8 mouse cellular contexts compared by ENCODE assay signal in the genomic region with DNA sequence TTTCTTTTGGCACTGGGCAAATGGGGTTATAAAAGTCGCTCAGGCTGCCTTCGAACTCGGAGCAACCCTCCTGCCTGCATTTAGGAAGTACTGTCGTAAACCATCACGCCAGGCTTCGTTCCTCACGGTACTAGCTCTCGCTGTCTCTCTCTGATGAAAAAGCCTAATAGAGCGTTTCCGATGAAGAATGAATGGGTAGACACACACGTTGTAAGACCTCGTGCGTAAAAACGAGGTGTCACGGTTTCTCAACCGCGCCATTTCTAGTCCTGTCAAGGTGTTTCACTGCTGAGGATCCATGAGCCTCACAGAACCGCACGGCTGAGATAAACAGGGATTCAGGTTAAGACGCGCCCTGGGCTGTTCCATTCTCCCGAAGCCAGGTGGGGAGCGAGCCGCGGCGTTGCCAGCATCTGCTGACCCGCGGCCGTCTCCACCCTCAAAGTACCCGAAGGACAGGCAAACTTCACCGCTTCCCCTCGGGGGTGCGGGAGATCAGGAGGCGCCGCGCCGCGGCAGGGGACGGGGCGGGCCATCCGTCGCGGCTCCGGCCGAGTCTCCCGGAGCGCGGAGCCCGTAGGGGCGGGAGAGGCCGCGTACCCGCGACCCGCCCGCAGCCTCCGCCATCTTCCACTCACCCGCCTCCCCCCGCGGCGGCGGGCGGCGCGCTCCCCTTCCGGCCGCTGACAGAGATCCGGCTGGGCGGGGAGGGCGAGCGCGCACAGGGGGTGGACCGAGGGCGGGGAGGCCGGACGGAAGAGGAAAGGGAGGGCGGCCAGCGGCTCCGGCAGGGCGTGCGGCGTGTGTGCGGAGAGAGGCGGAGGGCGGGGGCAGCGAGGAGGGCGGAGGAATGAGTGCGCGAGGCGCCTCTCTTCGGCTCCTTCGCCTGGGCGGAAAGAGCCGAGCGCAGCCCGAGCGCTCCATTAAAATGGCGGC. TPM values are rescaled to one million over a fixed set of nuclear protein-coding genes. Genes with fewer than 3 reads are reported as not detected.
DNase-seq lines count a peak whose midpoint lies in the region; ATAC-seq and TF ChIP-seq lines count a peak whose summit lies in the region.

No protein-coding gene starts in this region.

- H3K9ac ChIP-seq in embryonic facial prominence, embryonic 13.5 days = peak overlapping the region; percentile 95
- H3K9ac ChIP-seq in limb, embryonic 14.5 days (ENCODE audit: low read depth, low read length, severe bottlenecking) = peak overlapping the region; percentile 93
- peak overlapping the region; percentile 98 for H3K9ac ChIP-seq in midbrain, postnatal 0 days (replicated peaks; ENCODE audit: low read length, poor library complexity, severe bottlenecking)

- peak overlapping the region; percentile 65 for H3K4me2 ChIP-seq in embryonic facial prominence, embryonic 13.5 days
- peak overlapping the region; percentile 65 for H3K4me2 ChIP-seq in limb, embryonic 14.5 days (replicated peaks; ENCODE audit: low read depth, low read length, severe bottlenecking)
- peak overlapping the region; percentile 46 for H3K4me2 ChIP-seq in midbrain, postnatal 0 days (ENCODE audit: low read depth, low read length, poor library complexity, severe bottlenecking)

- no peaks in the 10 kb centered on the region for H3K36me3 ChIP-seq in embryonic facial prominence, embryonic 13.5 days
- no peaks in the 10 kb centered on the region for H3K36me3 ChIP-seq in limb, embryonic 14.5 days (ENCODE audit: control insufficient read depth, insufficient read depth, low read length)
- no peaks in the 10 kb centered on the region for H3K36me3 ChIP-seq in midbrain, postnatal 0 days (ENCODE audit: insufficient read depth, low read length)

- peak; percentile 97 for ATAC-seq in embryonic facial prominence, embryonic 13.5 days (ENCODE audit: insufficient number of reproducible peaks, insufficient read depth, low FRiP score, low TSS enrichment, low read depth)
- ATAC-seq in limb, embryonic 14.5 days (ENCODE audit: low FRiP score, low read depth) = peak; percentile 95
- peak; percentile 97 for ATAC-seq in midbrain, postnatal 0 days (ENCODE audit: low FRiP score)

- TF ChIP-seq POLR2A in limb, embryonic 14.5 days (IDR thresholded peaks at IDR 0.05; ENCODE audit: borderline replicate concordance, extremely low read depth, insufficient read depth, insufficient read length) = peak; percentile 91

- H3K9me3 ChIP-seq in embryonic facial prominence, embryonic 13.5 days = no peaks in the 10 kb centered on the region
- H3K9me3 ChIP-seq in limb, embryonic 14.5 days (ENCODE audit: control insufficient read depth, low read length) = no peaks in the 10 kb centered on the region
- H3K9me3 ChIP-seq in midbrain, postnatal 0 days (ENCODE audit: low read length) = no peaks in the 10 kb centered on the region

- no peak; the same call in none of the 2 replicates for TF ChIP-seq CTCF in midbrain, postnatal 0 days (IDR thresholded peaks at IDR 0.05)

- no peaks in the 10 kb centered on the region for H3K27me3 ChIP-seq in embryonic facial prominence, embryonic 13.5 days
- no peaks in the 10 kb centered on the region for H3K27me3 ChIP-seq in limb, embryonic 14.5 days (ENCODE audit: control insufficient read depth, insufficient read depth, low read length)
- H3K27me3 ChIP-seq in midbrain, postnatal 0 days (ENCODE audit: insufficient read depth, low read length) = no peaks in the 10 kb centered on the region

- H3K27ac ChIP-seq in embryonic facial prominence, embryonic 13.5 days = peak overlapping the region; percentile 99
- H3K27ac ChIP-seq in limb, embryonic 14.5 days (replicated peaks; ENCODE audit: low read depth, low read length) = peak overlapping the region; percentile 99
- H3K27ac ChIP-seq in midbrain, postnatal 0 days (ENCODE audit: low read depth, low read length) = peak overlapping the region; percentile 95

- peak overlapping the region; percentile 91 for H3K4me3 ChIP-seq in embryonic facial prominence, embryonic 13.5 days
- peak overlapping the region; percentile 97 for H3K4me3 ChIP-seq in limb, embryonic 14.5 days (replicated peaks; ENCODE audit: low read length)
- H3K4me3 ChIP-seq in midbrain, postnatal 0 days (ENCODE audit: low read depth, low read length) = peak overlapping the region; percentile 97

- peak; percentile 97 for DNase-seq in 3134 (ENCODE audit: extremely low read depth, insufficient read length, low spot score)
- peak; percentile 98 to 99 for DNase-seq in adrenal gland, postnatal 36 days
- peak; percentile 93 for DNase-seq in heart, adult 8-10 months (ENCODE audit: low spot score)
- DNase-seq in kidney, adult 9 months = peak; percentile 97
- DNase-seq in limb, embryonic 14.5 days (ENCODE audit: low spot score) = peak; percentile 96
- DNase-seq in midbrain, postnatal 0 days (ENCODE audit: low spot score) = peak; percentile 97
- DNase-seq in spleen, postnatal 14 days (ENCODE audit: low spot score in 2 of 2) = peak; percentile 93 to 95

- H3K4me1 ChIP-seq in embryonic facial prominence, embryonic 13.5 days = peaks cover 11% of the 10 kb centered on the region
- peaks cover 5% of the 10 kb centered on the region; the same call in 1 of the 2 replicates for H3K4me1 ChIP-seq in limb, embryonic 14.5 days (ENCODE audit: control insufficient read depth, insufficient read depth, low read length)
- 0 out of 2 replicates have a peak, but pooled peaks cover 5% of the 10 kb centered on the region for H3K4me1 ChIP-seq in midbrain, postnatal 0 days (ENCODE audit: insufficient read depth, low read length)

- WGBS in embryonic facial prominence, embryonic 13.5 days = under 1% methylated on average over 92 of the region's 98 CpGs
- under 1% methylated on average over 58 of the region's 98 CpGs for WGBS in limb, embryonic 14.5 days
- WGBS in midbrain, postnatal 0 days = under 1% methylated on average over 55 of the region's 98 CpGs

RNA-seq across cellular contexts. Expression of a gene that starts 0.8 kb away (rescaled TPM):
- 10 to 100 TPM; 65.8 to 68.1 TPM for total RNA-seq in adrenal gland, postnatal 36 days (2021)
- polyA plus RNA-seq in embryonic facial prominence, embryonic 13.5 days (2015; fragmentation: Nextera tagmentation; extraction: Ambion mirVana) = 27.9 and 41.1 TPM in 2 replicates
- 10 to 100 TPM; 34.8 to 41.3 (median 38.2) TPM for total RNA-seq in heart, adult 8-10 months (2022)
- polyA plus RNA-seq in limb, embryonic 14.5 days (2012; rRNA removed) = 36.7 and 37.4 TPM in 2 replicates
- 42.6 and 42.9 TPM in 2 replicates for polyA plus RNA-seq in limb, embryonic 14.5 days (2014; fragmentation: Nextera tagmentation; extraction: Ambion mirVana)
- total RNA-seq in midbrain, postnatal 0 days (2014; rRNA removed) = 107 and 140 TPM in 2 replicates
- polyA plus RNA-seq in midbrain, postnatal 0 days (2015; fragmentation: Nextera tagmentation; extraction: Ambion mirVana) = 24.1 and 30.2 TPM in 2 replicates

RNA-seq across cellular contexts. Expression of a gene that starts 50.1 kb away (rescaled TPM):
- total RNA-seq in adrenal gland, postnatal 36 days (2021) = 10 to 100 TPM; 66.4 to 76.3 TPM
- polyA plus RNA-seq in embryonic facial prominence, embryonic 13.5 days (2015; fragmentation: Nextera tagmentation; extraction: Ambion mirVana) = 105 and 111 TPM in 2 replicates
- total RNA-seq in heart, adult 8-10 months (2022) = 10 to 100 TPM; 30.0 to 41.3 (median 37.9) TPM
- polyA plus RNA-seq in limb, embryonic 14.5 days (2012; rRNA removed) = 88.8 and 105 TPM in 2 replicates
- 113 and 120 TPM in 2 replicates for polyA plus RNA-seq in limb, embryonic 14.5 days (2014; fragmentation: Nextera tagmentation; extraction: Ambion mirVana)
- 65.1 and 86.5 TPM in 2 replicates for total RNA-seq in midbrain, postnatal 0 days (2014; rRNA removed)
- 37.4 and 44.0 TPM in 2 replicates for polyA plus RNA-seq in midbrain, postnatal 0 days (2015; fragmentation: Nextera tagmentation; extraction: Ambion mirVana)

Comparison
In these comparisons a context has a peak if more than half of its experiments do, and no peak if none do; other contexts are left out.
1. Peak in every context shown above with its lines: DNase-seq, ATAC-seq, H3K4me3 ChIP-seq and H3K27ac ChIP-seq.